Mouse (Mus musculus) heart, embryonic 14.5 days (tissue): ENCODE measurements at regions not wholly inside any gene's neighbourhood (a gene's known extent, or its start where the extent isn't known, plus 50 kb on each side); places are given as distances from the start of the nearest gene placed in this dataset.
A peak's percentile ranks its signal among the peaks of the same experiment; 100 is the strongest.

ENCODE experiments used
- ATAC-seq: fragments of 200-750 bp; cut with Nextera tagmentation; 2 replicates; pipeline ENCODE4 v1.8.0; 2017; ENCODE audit warnings: low read depth, moderate TSS enrichment; ENCODE audit not compliant: insufficient number of reproducible peaks, insufficient read depth, low FRiP score
- H3K27ac ChIP-seq, 2 experiments: fragments of 200-500 bp in 1 of 2; fragments of 300-500 bp in 1 of 2; sonication (generic) in 1 of 2; replicated peaks in 1 of 2; 2 replicates each; pipeline ENCODE4 v1.5.1; 2012 to 2014; ENCODE audit warnings: low read depth in 2 of 2, low read length in 2 of 2, control low read depth in 1 of 2, mild to moderate bottlenecking in 1 of 2, mixed read lengths in 1 of 2; ENCODE audit not compliant: control insufficient read depth in 1 of 2, insufficient read depth in 1 of 2
- H3K27me3 ChIP-seq: fragments of 300-500 bp; sonication (generic); 2 replicates; pipeline ENCODE4 v1.6.1; 2014; ENCODE audit warnings: mild to moderate bottlenecking, low read length, control low read depth; ENCODE audit not compliant: control insufficient read depth, insufficient read depth
- H3K36me3 ChIP-seq: fragments of 300-500 bp; sonication (generic); 2 replicates; pipeline ENCODE4 v1.6.1; 2014; ENCODE audit warnings: mild to moderate bottlenecking, control low read depth, low read length, mixed read lengths; ENCODE audit not compliant: control insufficient read depth, insufficient read depth
- H3K4me1 ChIP-seq, 2 experiments: fragments of 200-500 bp in 1 of 2; fragments of 300-500 bp in 1 of 2; sonication (generic) in 1 of 2; 2 replicates each; pipeline ENCODE4 v1.6.1; 2012 to 2014; ENCODE audit warnings: low read length in 2 of 2, control low read depth in 1 of 2, mixed read lengths in 1 of 2; ENCODE audit not compliant: control insufficient read depth in 2 of 2, insufficient read depth in 2 of 2
- H3K4me2 ChIP-seq: fragments of 300-500 bp; sonication (generic); 2 replicates; pipeline ENCODE4 v1.6.1; 2014; ENCODE audit warnings: mild to moderate bottlenecking, low read length
- H3K4me3 ChIP-seq, 2 experiments: fragments of 200-500 bp in 1 of 2; fragments of 300-500 bp in 1 of 2; sonication (generic) in 1 of 2; 2 replicates each; pipeline ENCODE4 v1.5.1; 2012 to 2014; ENCODE audit warnings: low read length in 2 of 2, mild to moderate bottlenecking in 2 of 2, control low read depth in 1 of 2, low read depth in 1 of 2, moderate library complexity in 1 of 2; ENCODE audit not compliant: control insufficient read depth in 1 of 2, insufficient read depth in 1 of 2
- H3K9ac ChIP-seq: fragments of 300-500 bp; sonication (generic); 2 replicates; pipeline ENCODE4 v1.6.1; 2014; ENCODE audit warnings: mild to moderate bottlenecking, low read length
- H3K9me3 ChIP-seq: fragments of 300-500 bp; sonication (generic); 2 replicates; pipeline ENCODE4 v1.6.1; 2016; ENCODE audit warnings: low read length, control low read depth; ENCODE audit not compliant: control insufficient read depth
- WGBS: fragments of 180-500 bp; shearing (Covaris S2); extraction: QIAGEN DNeasy Blood & Tissue Kit; methylation state at CpG from one replicate; pipeline ENCODE4 v1.1.7; 2014; 5-methylcytosine and 5-hydroxymethylcytosine counted together

DNA sequence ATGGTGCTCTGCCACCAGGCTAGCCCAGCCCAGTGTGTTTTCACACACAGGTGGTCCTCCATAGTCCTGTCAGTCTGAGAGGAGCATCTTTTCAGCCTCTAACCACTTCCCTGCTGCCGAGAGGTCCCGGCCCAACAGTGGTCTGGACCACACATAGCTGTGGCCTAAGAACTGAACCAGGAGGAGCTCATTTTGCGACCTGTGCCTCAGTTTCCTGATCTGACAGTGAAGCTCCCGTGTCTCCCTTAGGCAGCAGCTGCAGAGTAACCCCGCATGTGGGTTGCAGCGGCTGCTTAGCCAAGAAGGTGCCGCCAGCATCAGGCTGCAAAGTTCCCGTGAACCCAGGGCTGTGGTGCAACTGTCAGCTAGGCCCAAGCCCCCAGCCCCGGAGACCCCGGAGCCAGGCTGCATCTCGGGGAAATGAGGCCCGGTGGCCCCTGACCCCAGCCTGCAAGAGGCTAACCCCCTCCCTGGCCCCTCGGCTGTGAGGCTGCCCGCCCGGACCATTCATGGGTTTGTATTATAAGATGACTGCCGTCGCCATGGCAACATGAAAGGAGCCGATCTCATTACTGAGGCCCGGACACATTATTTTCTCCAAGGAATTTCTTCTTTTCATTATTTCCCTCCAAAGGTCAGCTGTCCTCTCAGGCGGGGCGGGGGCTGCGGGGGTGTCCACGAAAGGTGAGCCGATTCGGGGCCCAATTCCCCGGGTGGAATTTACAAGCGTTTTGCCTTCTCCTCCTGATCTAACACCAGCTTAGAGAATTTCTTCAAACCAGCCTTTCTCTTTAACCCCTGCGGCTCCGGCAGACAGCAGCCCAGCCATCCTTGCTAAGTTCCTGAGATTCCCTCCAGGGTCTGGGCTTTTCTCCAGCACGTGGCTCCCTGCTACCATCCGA is 152.6 kb upstream of the Gm26897 start:
- H3K4me2 ChIP-seq, result peak overlapping the region; percentile 58
- no peak overlapping the region for H3K27ac ChIP-seq
- H3K9me3 ChIP-seq, result no peaks in the 10 kb centered on the region
- peaks cover 29 to 42% of the 10 kb centered on the region in 2 experiments for H3K4me1 ChIP-seq
- 0 out of 2 replicates have a peak overlapping the region, but pooled peaks have one; percentile 27 for H3K9ac ChIP-seq
- ATAC-seq, result no peak
- H3K4me3 ChIP-seq, result peak overlapping the region in 1 of 2 experiments; percentile 24; a peak in 2 of 4 replicates
- no peaks in the 10 kb centered on the region for H3K36me3 ChIP-seq
- WGBS, result 9% methylated on average over 31 of the region's 31 CpGs
- H3K27me3 ChIP-seq, result peaks cover 54% of the 10 kb centered on the region

GRCm38 (mm10) chr5:111582004-111582403 is 151.7 kb upstream of the Gm26897 start:
- Histone ChIP-seq H3K9ac (0 out of 2 replicates have a peak overlapping the region, but pooled peaks have one; percentile 27), H3K4me2 (peak overlapping the region; percentile 58), H3K27me3 (peaks cover 62% of the 10 kb centered on the region), H3K4me1 (peaks cover 26 to 37% of the 10 kb centered on the region in 2 experiments), H3K27ac (no peak overlapping the region), H3K4me3 (no peak overlapping the region), H3K36me3 (no peaks in the 10 kb centered on the region), H3K9me3 (no peaks in the 10 kb centered on the region)
- no peak for ATAC-seq
- WGBS, result 53% methylated on average over 9 of the region's 9 CpGs

DNA sequence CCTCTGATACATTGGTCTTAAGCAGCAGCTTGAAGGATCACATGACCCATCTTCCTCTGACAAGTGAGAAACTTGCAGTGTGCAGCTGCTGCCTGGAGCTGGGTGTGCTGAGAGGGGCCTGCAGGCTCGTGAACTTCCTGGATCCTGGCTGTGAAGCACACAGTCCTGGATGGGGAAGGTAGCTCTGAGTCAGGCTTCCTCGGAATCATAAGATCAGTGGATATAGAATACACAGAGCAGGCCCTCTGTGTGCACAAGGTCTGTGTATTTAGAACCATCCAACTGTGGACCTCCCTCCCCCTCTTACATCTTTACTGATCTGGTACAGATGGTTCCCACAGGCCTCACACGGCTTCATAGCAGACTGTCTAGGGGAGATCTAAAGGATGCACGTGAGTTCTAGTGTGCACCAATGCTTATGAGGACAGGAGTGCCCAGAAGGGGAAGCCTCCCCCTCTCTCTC is 143.1 kb upstream of the Gm26897 start:
- Histone ChIP-seq H3K4me2 (no peak overlapping the region), H3K36me3 (no peaks in the 10 kb centered on the region), H3K4me3 (no peak overlapping the region), H3K4me1 (peaks cover 0 to 2% of the 10 kb centered on the region in 2 experiments; a peak in 1 of 4 replicates), H3K9ac (no peak overlapping the region), H3K9me3 (no peaks in the 10 kb centered on the region), H3K27ac (no peak overlapping the region), H3K27me3 (peaks cover 30% of the 10 kb centered on the region)
- no peak for ATAC-seq
- 20% methylated on average over 4 of the region's 4 CpGs for WGBS

GRCm38 (mm10) chr5:111592807-111593206 is 140.9 kb upstream of the Gm26897 start:
- no peak for ATAC-seq
- H3K27me3 ChIP-seq, result peaks cover 10% of the 10 kb centered on the region
- H3K4me2 ChIP-seq, result no peak overlapping the region
- 51% methylated on average over 4 of the region's 4 CpGs for WGBS
- H3K4me1 ChIP-seq, result peaks cover 0 to 3% of the 10 kb centered on the region in 2 experiments; a peak in 1 of 4 replicates
- no peak overlapping the region for H3K9ac ChIP-seq
- H3K36me3 ChIP-seq, result no peaks in the 10 kb centered on the region
- no peak overlapping the region for H3K27ac ChIP-seq
- H3K4me3 ChIP-seq, result no peak overlapping the region
- no peaks in the 10 kb centered on the region for H3K9me3 ChIP-seq

DNA sequence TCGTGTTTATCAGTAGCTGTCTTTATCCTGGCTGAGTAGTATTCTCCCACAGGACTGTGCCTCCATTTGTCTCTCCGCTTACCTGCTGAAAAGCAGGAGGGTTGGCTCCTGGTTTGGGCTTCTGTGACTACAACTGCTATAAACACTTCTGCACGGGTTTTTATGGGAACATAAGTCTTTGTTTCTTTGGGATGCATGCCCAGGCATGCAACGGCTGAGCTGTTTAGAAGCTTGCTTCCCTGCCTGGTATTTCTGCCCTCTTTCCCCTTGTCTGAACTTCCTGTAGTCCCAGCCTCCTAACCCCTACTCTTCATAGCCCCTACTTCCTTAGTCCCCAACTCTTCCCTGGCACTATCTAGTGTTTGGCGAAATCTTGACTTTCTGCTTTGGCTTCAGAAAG is 139.6 kb upstream of the Gm26897 start:
- Histone ChIP-seq H3K36me3 (no peaks in the 10 kb centered on the region), H3K4me2 (no peak overlapping the region), H3K4me1 (peaks cover 0 to 3% of the 10 kb centered on the region in 2 experiments; a peak in 1 of 4 replicates), H3K9ac (no peak overlapping the region), H3K27ac (no peak overlapping the region), H3K9me3 (no peaks in the 10 kb centered on the region), H3K27me3 (peaks cover 10% of the 10 kb centered on the region), H3K4me3 (no peak overlapping the region)
- no peak for ATAC-seq
- WGBS, result 74% methylated on average over 5 of the region's 5 CpGs

GRCm38 (mm10) chr5:111595438-111595837 is 138.3 kb upstream of the Gm26897 start:
- H3K4me2 ChIP-seq, result no peak overlapping the region
- peaks cover 20% of the 10 kb centered on the region for H3K27me3 ChIP-seq
- H3K9ac ChIP-seq, result no peak overlapping the region
- H3K9me3 ChIP-seq, result no peaks in the 10 kb centered on the region
- H3K27ac ChIP-seq, result no peak overlapping the region
- no peak for ATAC-seq
- no peak overlapping the region for H3K4me3 ChIP-seq
- WGBS, result 36% methylated on average over 12 of the region's 12 CpGs
- H3K4me1 ChIP-seq, result peaks cover 0 to 3% of the 10 kb centered on the region in 2 experiments; a peak in 1 of 4 replicates
- no peaks in the 10 kb centered on the region for H3K36me3 ChIP-seq

GRCm38 (mm10) chr5:111597733-111598132 is 136.0 kb upstream of the Gm26897 start:
- Histone ChIP-seq H3K27me3 (peaks cover 20% of the 10 kb centered on the region), H3K9me3 (no peaks in the 10 kb centered on the region), H3K4me2 (no peak overlapping the region), H3K36me3 (no peaks in the 10 kb centered on the region), H3K4me1 (peaks cover 7 to 9% of the 10 kb centered on the region in 2 experiments; a peak in 2 of 4 replicates), H3K9ac (no peak overlapping the region), H3K4me3 (no peak overlapping the region), H3K27ac (no peak overlapping the region)
- no peak for ATAC-seq
- 63% methylated on average over 2 of the region's 2 CpGs for WGBS
